Mouse (Mus musculus) leukemia stem cell, adult 10-12 weeks (primary cell): ENCODE measurements around the gene Olfr212. TPM values are rescaled to one million over a fixed set of nuclear protein-coding genes. Genes with fewer than 3 reads are reported as not detected.

ENCODE experiments used
- polyA plus RNA-seq: library from polyadenylated mRNA; stranded (reverse); fragments of >175 nt; gene quantifications from 2 replicates; pipeline ENCODE4 v1.2.3, GENCODE M21; 2012; ENCODE audit warnings: low replicate concordance

Gene Olfr212
- 0.10 TPM in 1 of 2 replicates, not detected in the other for polyA plus RNA-seq

GRCm38 (mm10) chr6:116506302-116507003 is at the start of gene Olfr212:
Olfr212 (plus strand) TSS chr6:116506516.

GRCm38 (mm10) chr6:116460544-116461283 is 45.6 kb upstream of the Olfr212 start, which contains the start of gene Alox5:
Alox5 (minus strand) TSS chr6:116461178.

DNA sequence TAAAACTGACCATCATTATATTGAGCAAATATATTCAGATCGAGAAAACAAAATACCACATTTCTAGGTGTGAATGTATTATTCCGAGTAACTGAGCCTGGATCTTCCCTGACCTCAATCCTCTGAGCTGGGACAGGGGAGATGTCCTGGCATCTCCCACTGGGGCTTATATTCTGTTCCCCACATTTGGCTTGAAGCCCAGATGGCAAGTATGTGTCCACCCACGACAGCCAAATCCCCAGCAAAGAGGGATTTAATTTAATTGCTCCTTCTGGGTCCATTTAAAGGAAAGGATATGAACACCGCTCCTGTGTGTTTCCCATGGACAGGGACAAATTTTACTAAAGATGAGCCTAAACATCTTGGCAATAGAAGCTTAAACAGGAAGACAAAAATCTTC is 17.5 kb upstream of the Olfr212 start, which contains the start of gene Olfr211:
Gene Olfr211, plus strand, starts transcription at position 301 of the 400 bp plus-strand sequence.

DNA sequence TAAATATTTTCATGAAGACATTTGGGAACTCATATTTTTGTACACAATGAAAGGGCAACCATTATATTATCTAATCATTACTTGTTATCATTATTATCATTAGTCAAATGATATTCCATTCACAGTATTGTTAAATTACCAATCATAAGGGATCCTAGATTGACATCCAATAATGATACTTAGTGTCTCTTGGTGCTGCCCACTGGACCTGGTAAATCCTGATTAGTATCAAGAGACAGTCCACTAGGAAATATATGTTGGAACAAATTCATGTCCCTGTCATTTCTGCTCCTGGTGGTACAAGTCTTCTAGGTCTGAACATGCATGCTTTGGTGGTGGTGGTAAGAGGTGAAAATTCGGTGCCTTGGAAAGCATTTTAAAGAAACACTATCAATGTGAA is 31.8 kb downstream of the Olfr212 start, which contains the start of gene Olfr213:
Gene Olfr213, plus strand, starts transcription at position 301 of the 400 bp plus-strand sequence.

GRCm38 (mm10) chr6:116550841-116551240 is 44.5 kb downstream of the Olfr212 start, which contains the start of gene Gm5580:
Gm5580 (plus strand) TSS chr6:116551141.

DNA sequence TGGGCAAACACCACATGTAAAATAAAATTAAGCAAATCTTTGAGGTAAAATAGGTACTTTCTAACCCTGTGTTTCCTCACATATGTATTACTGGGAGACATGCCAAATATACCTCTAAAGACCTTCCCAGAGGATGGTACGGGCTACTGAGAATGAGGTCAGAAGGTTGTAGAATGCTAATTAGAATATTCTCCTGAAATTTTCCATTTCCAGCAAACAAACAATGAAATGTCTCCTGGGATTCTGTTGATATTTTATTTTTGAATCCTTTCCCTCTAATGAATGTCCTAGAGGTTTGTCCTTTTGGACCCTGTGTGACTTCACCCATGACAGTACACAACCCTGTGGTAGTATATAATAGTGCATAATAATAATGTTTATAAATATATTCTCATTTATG is 47.6 kb downstream of the Olfr212 start, which contains the start of gene Olfr214:
Gene Olfr214, plus strand, starts transcription at position 301 of the 400 bp plus-strand sequence.

Other genes with a start within 250 kb of the Olfr212 start
- 0.21 and 0.56 TPM in 2 replicates for gene Zfand4, start 242.3 kb upstream of the Olfr212 start, polyA plus RNA-seq
- gene March8, start 168.5 kb upstream of the Olfr212 start, polyA plus RNA-seq = 16.4 and 24.4 TPM in 2 replicates
- gene Alox5, start 45.3 kb upstream of the Olfr212 start, polyA plus RNA-seq = 0.85 and 1.3 TPM in 2 replicates
- gene Olfr211, start 17.4 kb upstream of the Olfr212 start, polyA plus RNA-seq = not detected in 2 replicates
- gene Olfr213, start 31.9 kb downstream of the Olfr212 start, polyA plus RNA-seq = 0.18 TPM in 1 of 2 replicates, not detected in the other
- 0.13 TPM in 1 of 2 replicates, not detected in the other for gene Gm5580, start 44.6 kb downstream of the Olfr212 start, polyA plus RNA-seq
- not detected in 2 replicates for gene Olfr214, start 47.7 kb downstream of the Olfr212 start, polyA plus RNA-seq
- gene Olfr215, start 77.7 kb downstream of the Olfr212 start, polyA plus RNA-seq = not detected in 2 replicates
- 1.6 and 1.9 TPM in 2 replicates for gene Zfp422, start 122.5 kb downstream of the Olfr212 start, polyA plus RNA-seq
- gene Depp1, start 144.1 kb downstream of the Olfr212 start, polyA plus RNA-seq = 0.22 TPM in 1 of 2 replicates, not detected in the other
- gene Rassf4, start 167.4 kb downstream of the Olfr212 start, polyA plus RNA-seq = 9.6 and 9.7 TPM in 2 replicates
- gene Tmem72, start 210.4 kb downstream of the Olfr212 start, polyA plus RNA-seq = 0.01 and 0.02 TPM in 2 replicates